Mouse (Mus musculus) heart, postnatal 0 days (tissue): ENCODE measurements around the gene Mamdc4. TPM values are rescaled to one million over a fixed set of nuclear protein-coding genes. Genes with fewer than 3 reads are reported as not detected.

Experiments used
- ATAC-seq: fragments of 200-750 bp; cut with Nextera tagmentation; 2 replicates; pipeline ENCODE4 v1.8.0; 2017; ENCODE audit warnings: low read depth, moderate number of reproducible peaks, moderate library complexity; ENCODE audit not compliant: insufficient read depth
- DNase-seq: peaks from one replicate; pipeline ENCODE4 v3.0.0-alpha.2; 2016; ENCODE audit warnings: low spot score
- H3K27ac ChIP-seq: fragments of 300-500 bp; sonication (generic); 2 replicates; pipeline ENCODE4 v1.5.1; 2014; ENCODE audit warnings: low read depth, mild to moderate bottlenecking
- H3K27me3 ChIP-seq: fragments of 300-500 bp; sonication (generic); 2 replicates; pipeline ENCODE4 v1.6.1; 2014; ENCODE audit warnings: low read length, mixed read lengths; ENCODE audit not compliant: control insufficient read depth, insufficient read depth
- H3K36me3 ChIP-seq: fragments of 300-500 bp; sonication (generic); replicated peaks from 2 replicates; pipeline ENCODE4 v1.6.1; 2014; ENCODE audit warnings: low read length, mixed read lengths; ENCODE audit not compliant: control insufficient read depth, insufficient read depth
- H3K4me1 ChIP-seq: fragments of 300-500 bp; sonication (generic); 2 replicates; pipeline ENCODE4 v1.6.1; 2014; ENCODE audit warnings: antibody characterized with exemption; ENCODE audit not compliant: control insufficient read depth, insufficient read depth
- H3K4me2 ChIP-seq: fragments of 300-500 bp; sonication (generic); 2 replicates; pipeline ENCODE4 v1.6.1; 2014; ENCODE audit warnings: low read depth, mild to moderate bottlenecking, low read length, moderate library complexity
- H3K4me3 ChIP-seq: fragments of 300-500 bp; sonication (generic); 2 replicates; pipeline ENCODE4 v1.5.1; 2014; ENCODE audit warnings: low read depth, low read length
- H3K9ac ChIP-seq: fragments of 300-500 bp; sonication (generic); replicated peaks from 2 replicates; pipeline ENCODE4 v1.6.1; 2014; ENCODE audit warnings: low read depth, low read length, mixed read lengths
- H3K9me3 ChIP-seq: fragments of 300-500 bp; sonication (generic); replicated peaks from 2 replicates; pipeline ENCODE4 v1.6.1; 2016; ENCODE audit warnings: low read length; ENCODE audit not compliant: control insufficient read depth
- CTCF ChIP-seq: IDR thresholded peaks from 2 replicates; pipeline ENCODE4 v1.5.1; 2016; ENCODE audit warnings: antibody characterized with exemption, control low read depth, low read depth
- EP300 ChIP-seq: IDR thresholded peaks from 2 replicates; pipeline ENCODE4 v1.6.1; 2016; ENCODE audit warnings: antibody characterized with exemption, low read depth
- WGBS: fragments of 180-500 bp; shearing (Covaris S2); extraction: QIAGEN DNeasy Blood & Tissue Kit; methylation state at CpG from one replicate; pipeline ENCODE4 v1.1.7; 2014; 5-methylcytosine and 5-hydroxymethylcytosine counted together
- polyA plus RNA-seq: library from polyadenylated mRNA; unstranded; fragments of >200 nt; fragmentation: Nextera tagmentation; extraction: Ambion mirVana; gene quantifications from 2 replicates; pipeline ENCODE4 v1.2.1, GENCODE M21; 2015
- total RNA-seq: library from RNA; depleted of rRNA; stranded (reverse); fragments of >200 nt; gene quantifications from 2 replicates; pipeline ENCODE4 v1.2.3, GENCODE M21; 2014; ENCODE audit warnings: low replicate concordance

The Mamdc4 gene
- total and polyA plus RNA-seq, 2 experiments from 2014 or later, result 0.14 to 1.7 TPM

GRCm38 (mm10) chr2:25549021-25549991, 25.3 kb downstream of the Mamdc4 start:
- ATAC-seq (no peak), DNase-seq (no peak)
- H3K27me3 ChIP-seq, result no peaks in the 10 kb centered on the region
- H3K36me3 ChIP-seq, result no peaks in the 10 kb centered on the region
- no peak overlapping the region for H3K4me3 ChIP-seq
- H3K4me1 ChIP-seq, result peaks cover 10% of the 10 kb centered on the region
- H3K4me2 ChIP-seq, result no peak overlapping the region
- WGBS, result 56% methylated on average over 9 of the region's 9 CpGs
- H3K9me3 ChIP-seq, result no peaks in the 10 kb centered on the region
- H3K27ac ChIP-seq, result no peak overlapping the region
- TF ChIP-seq EP300 (no peak), CTCF (no peak)
- H3K9ac ChIP-seq, result no peak overlapping the region

- H3K9me3 ChIP-seq, result no peaks in the 10 kb centered on the region
- H3K27me3 ChIP-seq, result no peaks in the 10 kb centered on the region
- peak; percentile 98 for DNase-seq
- peak within 1 kb of the TSS; percentile 76 for H3K9ac ChIP-seq
- WGBS, result 3% methylated on average over 48 of the region's 48 CpGs
- TF ChIP-seq EP300 (no peak), CTCF (no peak)
- H3K4me1 ChIP-seq, result peaks cover 10% of the 10 kb centered on the region
- H3K4me3 ChIP-seq, result peak within 1 kb of the TSS; percentile 77
- H3K27ac ChIP-seq, result peak within 1 kb of the TSS; percentile 77
- peak within 1 kb of the TSS; percentile 77 for H3K4me2 ChIP-seq
- ATAC-seq, result peak; percentile 99
- H3K36me3 ChIP-seq, result 0 out of 2 replicates have a peak, but pooled peaks cover 3% of the 10 kb centered on the region
Observed at GRCm38 (mm10) chr2:25546811-25547491, 27.7 kb downstream of the Mamdc4 start, which contains the start of gene Traf2. Gene Traf2 (minus strand): TSS chr2:25546940.

GRCm38 (mm10) chr2:25545996-25546810, 28.4 kb downstream of the Mamdc4 start:
- Histone ChIP-seq H3K9me3 (no peaks in the 10 kb centered on the region), H3K36me3 (0 out of 2 replicates have a peak, but pooled peaks cover 3% of the 10 kb centered on the region), H3K4me1 (peaks cover 10% of the 10 kb centered on the region), H3K27ac (peak overlapping the region; percentile 77), H3K27me3 (no peaks in the 10 kb centered on the region), H3K4me2 (peak overlapping the region; percentile 77), H3K4me3 (peak overlapping the region; percentile 77), H3K9ac (peak overlapping the region; percentile 76)
- no peak for TF ChIP-seq CTCF
- TF ChIP-seq EP300, result no peak
- peak; percentile 73 for ATAC-seq
- WGBS, result 5% methylated on average over 37 of the region's 43 CpGs
- peak; percentile 50 for DNase-seq

- no peak overlapping the region for H3K4me2 ChIP-seq
- no peak for DNase-seq
- H3K4me1 ChIP-seq, result peaks cover 10% of the 10 kb centered on the region
- no peak for TF ChIP-seq EP300
- TF ChIP-seq CTCF, result no peak
- H3K27ac ChIP-seq, result no peak overlapping the region
- H3K4me3 ChIP-seq, result no peak overlapping the region
- no peaks in the 10 kb centered on the region for H3K9me3 ChIP-seq
- WGBS, result 88% methylated on average over 10 of the region's 10 CpGs
- H3K27me3 ChIP-seq, result no peaks in the 10 kb centered on the region
- no peak overlapping the region for H3K9ac ChIP-seq
- peaks cover 23% of the 10 kb centered on the region for H3K36me3 ChIP-seq
- ATAC-seq, result no peak
Observed at GRCm38 (mm10) chr2:25541644-25542367, 32.8 kb downstream of the Mamdc4 start.
